Mouse (Mus musculus) stomach, postnatal 0 days (tissue): Measurements from ENCODE around the gene Tom1l2. TPM values are rescaled to one million over a fixed set of nuclear protein-coding genes. Genes with fewer than 3 reads are reported as not detected.

Source experiments
- ATAC-seq: fragments of 200-750 bp; cut with Nextera tagmentation; 2 replicates; pipeline ENCODE4 v1.8.0; 2017; ENCODE audit not compliant: low FRiP score, low TSS enrichment
- DNase-seq: peaks from one replicate; pipeline ENCODE4 v3.0.0-alpha.2; 2016; ENCODE audit warnings: low spot score
- H3K27ac ChIP-seq: fragments of 300-500 bp; sonication (generic); replicated peaks from 2 replicates; pipeline ENCODE4 v1.5.1; 2014; ENCODE audit warnings: mild to moderate bottlenecking, control low read depth
- H3K27me3 ChIP-seq: fragments of 300-500 bp; sonication (generic); 2 replicates; pipeline ENCODE4 v1.6.1; 2014; ENCODE audit warnings: low read length; ENCODE audit not compliant: control insufficient read depth, insufficient read depth
- H3K36me3 ChIP-seq: fragments of 300-500 bp; sonication (generic); 2 replicates; pipeline ENCODE4 v1.6.1; 2014; ENCODE audit warnings: low read length, mixed read lengths; ENCODE audit not compliant: control insufficient read depth, insufficient read depth
- H3K4me1 ChIP-seq: fragments of 300-500 bp; sonication (generic); replicated peaks from 2 replicates; pipeline ENCODE4 v1.6.1; 2014; ENCODE audit warnings: antibody characterized with exemption; ENCODE audit not compliant: control insufficient read depth, insufficient read depth
- H3K4me2 ChIP-seq: fragments of 300-500 bp; sonication (generic); replicated peaks from 2 replicates; pipeline ENCODE4 v1.6.1; 2014; ENCODE audit warnings: low read depth, mild to moderate bottlenecking, control low read depth, moderate library complexity
- H3K4me3 ChIP-seq: fragments of 300-500 bp; sonication (generic); 2 replicates; pipeline ENCODE4 v1.5.1; 2014; ENCODE audit warnings: low read depth, low read length, control low read depth
- H3K9ac ChIP-seq: fragments of 300-500 bp; sonication (generic); 2 replicates; pipeline ENCODE4 v1.6.1; 2014; ENCODE audit warnings: mild to moderate bottlenecking, low read length, control low read depth, mixed read lengths
- H3K9me3 ChIP-seq: fragments of 300-500 bp; sonication (generic); 2 replicates; pipeline ENCODE4 v1.6.1; 2016; ENCODE audit warnings: low read length; ENCODE audit not compliant: control insufficient read depth
- CTCF ChIP-seq: IDR thresholded peaks from 2 replicates; pipeline ENCODE4 v1.5.1; 2016; ENCODE audit warnings: antibody characterized with exemption, low read depth, mild to moderate bottlenecking, moderate library complexity
- EP300 ChIP-seq: optimal IDR thresholded peaks from 2 replicates; pipeline ENCODE3; 2016; ENCODE audit warnings: antibody characterized with exemption
- WGBS: fragments of 180-500 bp; shearing (Covaris S2); extraction: QIAGEN DNeasy Blood & Tissue Kit; methylation state at CpG from one replicate; pipeline ENCODE4 v1.1.7; 2014; 5-methylcytosine and 5-hydroxymethylcytosine counted together
- polyA plus RNA-seq: library from polyadenylated mRNA; unstranded; fragments of >200 nt; fragmentation: Nextera tagmentation; extraction: Ambion mirVana; gene quantifications from 2 replicates; pipeline ENCODE4 v1.2.1, GENCODE M21; 2015

Gene Tom1l2
- polyA plus RNA-seq, 1 experiment from 2014 or later = 15.9 TPM

DNA sequence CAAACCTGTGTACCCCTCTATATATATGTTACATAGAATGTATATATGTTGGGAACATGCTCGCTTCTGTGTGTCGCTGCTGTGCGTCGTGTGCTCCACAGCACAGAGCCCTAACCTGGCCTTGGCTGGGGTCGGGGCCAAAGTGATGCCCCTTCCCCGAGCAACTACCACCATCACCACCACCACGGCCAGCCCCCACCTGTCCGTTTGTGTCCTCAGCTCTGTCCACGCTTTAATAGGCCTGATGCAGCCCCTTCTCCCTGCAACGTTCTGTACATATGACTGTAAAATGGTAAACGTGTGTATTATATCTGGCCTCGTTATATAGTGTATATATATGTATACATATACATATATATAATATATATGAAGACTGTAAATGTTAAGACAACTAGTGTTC, 154.1 kb downstream of the Tom1l2 start:
- no peaks in the 10 kb centered on the region for H3K27me3 ChIP-seq
- 0 out of 2 replicates have a peak, but pooled peaks cover 2% of the 10 kb centered on the region for H3K9me3 ChIP-seq
- ATAC-seq (no peak), DNase-seq (no peak)
- H3K27ac ChIP-seq = no peak overlapping the region
- no peak overlapping the region for H3K4me3 ChIP-seq
- H3K4me1 ChIP-seq = no peaks in the 10 kb centered on the region
- no peak overlapping the region for H3K4me2 ChIP-seq
- peaks cover 51% of the 10 kb centered on the region for H3K36me3 ChIP-seq
- no peak overlapping the region for H3K9ac ChIP-seq
- 78% methylated on average over 12 of the region's 12 CpGs for WGBS
- TF ChIP-seq CTCF (no peak), EP300 (no peak)

- no peak for ATAC-seq
Observed at GRCm38 (mm10) chr11:60197998-60198619, 154.6 kb downstream of the Tom1l2 start.

GRCm38 (mm10) chr11:60196344-60196743, 156.4 kb downstream of the Tom1l2 start:
- no peak overlapping the region for H3K9ac ChIP-seq

More at GRCm38 (mm10) chr11:60197998-60198619, 154.6 kb downstream of the Tom1l2 start:
- Histone ChIP-seq H3K36me3 (peaks cover 46% of the 10 kb centered on the region), H3K4me3 (no peak overlapping the region), H3K4me1 (no peaks in the 10 kb centered on the region), H3K4me2 (no peak overlapping the region), H3K27me3 (no peaks in the 10 kb centered on the region), H3K9ac (no peak overlapping the region), H3K9me3 (0 out of 2 replicates have a peak, but pooled peaks cover 2% of the 10 kb centered on the region), H3K27ac (no peak overlapping the region; the same call in 1 of the 2 replicates)
- no peak for TF ChIP-seq EP300
- no peak for TF ChIP-seq CTCF
- WGBS = 66% methylated on average over 24 of the region's 24 CpGs
- no peak for DNase-seq

GRCm38 (mm10) chr11:60195108-60195507, 157.6 kb downstream of the Tom1l2 start:
- no peak for ATAC-seq
- Histone ChIP-seq H3K4me1 (no peaks in the 10 kb centered on the region), H3K27me3 (no peaks in the 10 kb centered on the region), H3K9ac (no peak overlapping the region), H3K36me3 (peaks cover 22% of the 10 kb centered on the region), H3K4me3 (no peak overlapping the region), H3K9me3 (0 out of 2 replicates have a peak, but pooled peaks cover 2% of the 10 kb centered on the region), H3K4me2 (no peak overlapping the region), H3K27ac (no peak overlapping the region)
- TF ChIP-seq CTCF = peak; percentile 71
- no peak for TF ChIP-seq EP300
- no peak for DNase-seq

More at GRCm38 (mm10) chr11:60196344-60196743, 156.4 kb downstream of the Tom1l2 start:
- Histone ChIP-seq H3K9me3 (0 out of 2 replicates have a peak, but pooled peaks cover 2% of the 10 kb centered on the region), H3K4me3 (no peak overlapping the region), H3K36me3 (peaks cover 29% of the 10 kb centered on the region), H3K4me1 (no peaks in the 10 kb centered on the region), H3K4me2 (no peak overlapping the region), H3K27me3 (no peaks in the 10 kb centered on the region), H3K27ac (no peak overlapping the region; the same call in none of the 2 replicates)
- DNase-seq (peak; percentile 59), ATAC-seq (peak; percentile 58; the same call in 1 of the 2 replicates)
- 58% methylated on average over 5 of the region's 5 CpGs for WGBS
- no peak for TF ChIP-seq EP300
- TF ChIP-seq CTCF = no peak

DNA sequence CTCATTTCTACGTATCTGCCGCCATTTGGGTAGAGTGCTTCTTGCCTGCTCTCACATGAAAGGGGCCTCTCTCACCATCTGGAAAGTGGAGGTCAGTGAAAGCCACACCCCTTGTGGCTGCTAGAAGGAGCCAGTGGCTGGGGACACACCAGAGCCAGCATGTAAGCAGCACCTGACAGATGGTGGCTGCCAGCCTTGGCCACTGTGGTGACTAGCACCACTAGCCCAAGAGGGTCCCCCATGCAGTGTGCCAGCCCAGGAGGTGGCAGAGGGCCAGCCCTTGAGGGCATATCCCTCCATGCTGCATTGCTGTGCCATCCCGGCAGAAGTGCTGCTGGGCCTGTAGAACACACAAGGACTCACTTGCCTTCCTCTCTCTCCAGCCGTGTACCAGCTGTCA, 159.1 kb downstream of the Tom1l2 start:
- Histone ChIP-seq H3K36me3 (peaks cover 26% of the 10 kb centered on the region), H3K4me3 (no peak overlapping the region), H3K27ac (no peak overlapping the region), H3K9me3 (0 out of 2 replicates have a peak, but pooled peaks cover 2% of the 10 kb centered on the region), H3K27me3 (no peaks in the 10 kb centered on the region), H3K4me1 (no peaks in the 10 kb centered on the region), H3K4me2 (no peak overlapping the region), H3K9ac (no peak overlapping the region)
- WGBS = 91% methylated on average over 4 of the region's 4 CpGs
- ATAC-seq (no peak), DNase-seq (no peak)
- TF ChIP-seq CTCF (no peak), EP300 (no peak)

DNA sequence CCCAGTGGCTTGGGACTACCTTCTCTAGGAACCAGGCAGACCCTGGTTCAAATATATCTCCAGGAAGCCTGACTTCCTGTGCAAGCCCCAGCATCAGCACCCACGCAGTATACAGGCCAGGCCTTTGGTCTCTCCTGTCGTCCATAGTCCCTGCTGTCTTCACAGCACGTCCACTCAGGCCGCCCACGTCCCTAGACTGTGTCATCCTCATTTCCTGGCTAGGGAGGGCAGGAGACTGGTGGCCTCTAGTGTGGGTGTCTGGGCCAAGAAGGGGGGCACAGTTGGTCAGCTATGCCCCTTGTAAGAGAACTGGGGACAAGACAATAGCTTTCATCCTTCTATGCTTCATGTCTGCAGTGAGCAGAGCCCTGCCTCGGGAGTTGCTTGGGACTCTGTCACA, 160.2 kb downstream of the Tom1l2 start:
- TF ChIP-seq EP300 (no peak), CTCF (no peak)
- H3K4me3 ChIP-seq = no peak overlapping the region
- H3K9ac ChIP-seq = no peak overlapping the region
- ATAC-seq (no peak), DNase-seq (no peak)
- H3K4me1 ChIP-seq = no peaks in the 10 kb centered on the region
- no peaks in the 10 kb centered on the region for H3K27me3 ChIP-seq
- H3K9me3 ChIP-seq = 0 out of 2 replicates have a peak, but pooled peaks cover 2% of the 10 kb centered on the region
- WGBS = 77% methylated on average over 6 of the region's 6 CpGs
- peaks cover 27% of the 10 kb centered on the region for H3K36me3 ChIP-seq
- H3K27ac ChIP-seq = no peak overlapping the region
- no peak overlapping the region for H3K4me2 ChIP-seq
